Mouse (Mus musculus): Measurements from ENCODE around the gene Gpsm2.

DNA sequence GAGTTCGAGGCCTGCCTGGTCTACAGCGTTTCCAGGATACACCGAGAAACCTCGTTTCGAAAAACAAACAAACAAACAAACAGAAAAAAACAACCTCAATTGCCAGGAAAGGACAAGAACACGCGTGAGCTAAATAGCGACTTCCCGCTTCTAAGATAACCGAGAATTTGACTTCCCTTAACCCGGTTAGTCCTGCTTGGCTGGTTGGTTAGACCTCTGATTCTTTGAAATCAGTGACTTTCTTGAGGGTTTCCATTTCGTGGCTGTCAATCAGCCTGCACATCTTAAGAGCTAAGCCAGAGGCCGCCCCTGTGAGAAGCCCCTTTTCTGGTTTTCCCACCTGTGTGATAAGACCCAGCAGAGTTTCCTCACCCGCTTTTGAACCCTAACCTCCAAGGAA, 67.5 kb downstream of the Gpsm2 start:
- TF ChIP-seq CTCF (conservative IDR thresholded peaks at IDR 0.05; ENCODE audit: insufficient read depth, insufficient read length, low read depth, low read length): no peak
- TF ChIP-seq POLR2A (IDR thresholded peaks at IDR 0.05; ENCODE audit: low read depth, low read length): no peak
